ENCODE assay signal across 15 mouse cellular contexts in the genomic region with DNA sequence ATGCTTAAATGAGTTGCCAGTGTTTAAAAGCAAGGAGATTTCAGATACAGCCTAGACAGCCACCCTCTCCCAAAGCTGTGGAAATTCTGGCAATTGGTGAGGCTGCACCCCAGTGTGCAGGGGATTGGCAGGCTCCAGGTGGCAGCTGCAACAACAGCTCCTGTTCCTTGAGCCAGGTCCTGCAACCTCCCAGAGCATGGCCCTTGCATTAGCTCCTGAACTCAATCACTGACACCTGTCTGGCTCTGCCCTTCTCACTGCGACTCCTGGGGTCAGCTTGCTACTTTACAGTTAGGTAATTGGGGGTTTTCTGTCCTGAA.
A peak's percentile ranks its signal among the peaks of the same experiment; 100 is the strongest.
DNase-seq lines count a peak whose midpoint lies in the region; ATAC-seq lines count a peak whose summit lies in the region.
"Had no signal": no experiment of that assay in that cellular context is flagged by ENCODE, and none has a peak within 500 bp of the region (broad histone marks: within the 10 kb centered on the region; RNA-seq: fewer than 3 reads in every experiment).

No protein-coding gene starts in this region.

- no peak overlapping the region for H3K4me2 ChIP-seq in kidney, embryonic 15.5 days
- no peak overlapping the region for H3K4me2 ChIP-seq in limb, embryonic 15.5 days
- H3K4me2 ChIP-seq: embryonic facial prominence, embryonic 13.5 days; limb, embryonic 13.5 days; midbrain, embryonic 15.5 days; neural tube, embryonic 13.5 days had no signal

- DNase-seq in gastrocnemius, postnatal 10 days: peak; percentile 15
- no peak for DNase-seq in gastrocnemius, postnatal 14 days
- DNase-seq in kidney, postnatal 36 days: no peak
- DNase-seq in cerebellum, postnatal 14 days: peak; percentile 22 to 28
- no peak for DNase-seq in spleen, postnatal 10 days (ENCODE audit: low spot score in 2 of 2)
- no peak for DNase-seq in layer of hippocampus, adult 8-10 months (ENCODE audit: low spot score in 2 of 2)
- DNase-seq: adrenal gland, postnatal 25 days; lung, adult 18-20 months had no signal

- H3K9me3 ChIP-seq in kidney, embryonic 15.5 days (replicated peaks): no peaks in the 10 kb centered on the region
- no peaks in the 10 kb centered on the region for H3K9me3 ChIP-seq in limb, embryonic 15.5 days
- H3K9me3 ChIP-seq: embryonic facial prominence, embryonic 13.5 days; limb, embryonic 13.5 days; midbrain, embryonic 15.5 days; neural tube, embryonic 13.5 days had no signal

- H3K27me3 ChIP-seq in kidney, embryonic 15.5 days: no peaks in the 10 kb centered on the region
- no peaks in the 10 kb centered on the region for H3K27me3 ChIP-seq in limb, embryonic 15.5 days
- H3K27me3 ChIP-seq: embryonic facial prominence, embryonic 13.5 days; limb, embryonic 13.5 days; midbrain, embryonic 15.5 days; neural tube, embryonic 13.5 days had no signal

- peaks cover 9% of the 10 kb centered on the region for H3K4me1 ChIP-seq in kidney, embryonic 15.5 days
- H3K4me1 ChIP-seq in limb, embryonic 15.5 days: peaks cover 8% of the 10 kb centered on the region
- H3K4me1 ChIP-seq: neural tube, embryonic 13.5 days had no signal

- intact Hi-C loops in gastrocnemius, postnatal 14 days (cut with DNase I; ENCODE audit: low total_unique reads): no loop called here

- no peak overlapping the region for H3K4me3 ChIP-seq in kidney, embryonic 15.5 days (replicated peaks)
- no peak overlapping the region for H3K4me3 ChIP-seq in limb, embryonic 15.5 days
- H3K4me3 ChIP-seq: embryonic facial prominence, embryonic 13.5 days; limb, embryonic 13.5 days; midbrain, embryonic 15.5 days; neural tube, embryonic 13.5 days had no signal

- H3K9ac ChIP-seq in kidney, embryonic 15.5 days: no peak overlapping the region
- no peak overlapping the region for H3K9ac ChIP-seq in limb, embryonic 15.5 days
- H3K9ac ChIP-seq: limb, embryonic 13.5 days; midbrain, embryonic 15.5 days; neural tube, embryonic 13.5 days had no signal

- H3K36me3 ChIP-seq in kidney, embryonic 15.5 days: no peaks in the 10 kb centered on the region
- no peaks in the 10 kb centered on the region for H3K36me3 ChIP-seq in limb, embryonic 15.5 days
- H3K36me3 ChIP-seq: embryonic facial prominence, embryonic 13.5 days; limb, embryonic 13.5 days; midbrain, embryonic 15.5 days; neural tube, embryonic 13.5 days had no signal

- 36% methylated on average over 1 of the region's 1 CpGs for WGBS in kidney, embryonic 15.5 days
- WGBS in limb, embryonic 15.5 days: 10% methylated on average over 1 of the region's 1 CpGs

- H3K27ac ChIP-seq in kidney, embryonic 15.5 days: peak overlapping the region; percentile 61
- H3K27ac ChIP-seq in limb, embryonic 15.5 days: 0 out of 2 replicates have a peak overlapping the region, but pooled peaks have one; percentile 8
- H3K27ac ChIP-seq: embryonic facial prominence, embryonic 13.5 days; midbrain, embryonic 15.5 days; neural tube, embryonic 13.5 days had no signal

- no peak for ATAC-seq in kidney, embryonic 15.5 days (replicated peaks; ENCODE audit: low FRiP score)
- ATAC-seq in limb, embryonic 15.5 days (ENCODE audit: insufficient number of reproducible peaks, low FRiP score, low TSS enrichment, low read depth): no peak
- ATAC-seq: forebrain, embryonic 14.5 days; midbrain, embryonic 15.5 days had no signal

Comparison
In these comparisons a context has a peak if more than half of its experiments do, and no peak if none do; other contexts are left out.
1. DNase-seq: peak in gastrocnemius, postnatal 10 days (single experiment) and cerebellum, postnatal 14 days (2 of 2); none in gastrocnemius, postnatal 14 days (single experiment), kidney, postnatal 36 days (0 of 2), spleen, postnatal 10 days (0 of 2) and layer of hippocampus, adult 8-10 months (0 of 2).